Mouse (Mus musculus) hindlimb bud, embryonic 11.5 days (tissue): ENCODE measurements around the gene Aars.
"Not testable (repeated sequence)": the region's sequence is repeated elsewhere in the genome, so short reads cannot be mapped to it uniquely, and the experiment has no call there.

Experiments
- DNase-seq: peaks from one replicate; pipeline ENCODE4 v3.0.0-alpha.2; 2012; ENCODE audit warnings: low read depth, low spot score; ENCODE audit errors: extremely low spot score

Aars gene

GRCm38 (mm10) chr8:111032916-111033315, at the start of gene Aars:
Gene Aars (plus strand): TSS chr8:111033144.
- DNase-seq = no peak

DNA sequence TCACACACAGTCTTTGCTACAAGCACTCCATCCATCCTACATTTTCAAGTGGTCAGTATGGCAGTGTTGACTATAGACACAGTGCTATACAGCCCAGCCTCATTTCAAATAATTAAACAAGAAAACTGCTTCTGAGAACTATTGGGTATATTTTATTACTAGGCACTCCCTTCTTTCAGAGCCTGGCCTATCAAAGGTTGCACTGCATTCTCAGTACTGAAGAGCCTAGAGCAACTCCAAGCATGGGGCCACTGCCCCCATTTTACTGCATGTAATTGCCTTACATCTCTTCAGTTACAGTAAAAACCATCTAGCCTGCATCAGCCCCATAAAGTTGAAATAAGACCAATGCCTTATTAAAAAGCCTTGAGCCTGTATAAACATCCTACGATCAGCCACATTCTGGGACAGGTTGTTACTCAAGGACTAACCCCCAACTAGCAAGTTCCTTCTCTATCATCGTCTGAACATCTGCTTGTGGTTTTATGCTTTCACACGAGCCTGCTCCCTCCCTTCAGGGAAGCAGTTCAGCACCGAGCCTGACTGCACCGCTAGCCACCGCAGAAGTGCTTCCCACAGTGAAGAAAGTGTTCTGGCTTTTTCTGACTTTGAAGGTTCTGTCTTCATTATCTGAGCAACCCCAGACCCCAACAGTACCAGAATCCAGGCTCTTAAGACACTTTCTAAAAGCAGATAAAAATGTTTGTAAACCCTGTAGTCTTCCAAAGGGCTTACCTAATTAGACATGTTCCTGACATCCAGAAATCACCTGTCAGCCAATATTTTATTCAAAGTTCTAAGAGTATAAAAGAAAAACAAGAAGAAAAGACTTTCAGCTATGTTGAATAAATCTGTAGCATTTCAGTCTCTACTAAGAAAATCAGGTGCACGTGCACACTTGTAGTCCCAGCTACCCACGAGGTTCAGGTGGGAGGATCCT, 44.9 kb upstream of the Aars start:
- no peak for DNase-seq

DNA sequence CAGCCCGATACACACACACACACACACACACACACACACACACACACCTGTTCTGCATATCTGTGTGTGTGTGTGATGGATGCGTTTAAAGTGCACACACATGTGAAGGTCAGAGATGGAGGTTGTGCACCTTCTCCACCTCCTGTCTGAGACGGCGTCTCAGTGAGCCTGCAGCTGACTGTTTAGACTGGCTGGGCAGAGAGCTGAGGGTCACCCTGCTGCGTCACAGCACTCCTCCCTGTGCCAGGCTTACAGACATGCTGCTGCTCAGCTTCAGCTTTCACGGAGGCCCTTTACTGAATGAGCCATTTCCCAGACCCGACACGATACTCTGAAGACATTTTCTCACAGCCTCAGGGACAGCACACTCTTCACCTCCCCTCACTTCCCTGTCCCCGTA, 42.9 kb upstream of the Aars start:
- no peak for DNase-seq

- DNase-seq = no peak
Measured at GRCm38 (mm10) chr8:110996641-110997430, 36.1 kb upstream of the Aars start.

- DNase-seq = peak; percentile 57
Measured at GRCm38 (mm10) chr8:110997547-110998531, 35.1 kb upstream of the Aars start, which contains the start of gene Ddx19a. Gene Ddx19a (minus strand): TSS chr8:110997800.

GRCm38 (mm10) chr8:111010230-111010991, 22.5 kb upstream of the Aars start:
- not testable (repeated sequence) for DNase-seq

DNA sequence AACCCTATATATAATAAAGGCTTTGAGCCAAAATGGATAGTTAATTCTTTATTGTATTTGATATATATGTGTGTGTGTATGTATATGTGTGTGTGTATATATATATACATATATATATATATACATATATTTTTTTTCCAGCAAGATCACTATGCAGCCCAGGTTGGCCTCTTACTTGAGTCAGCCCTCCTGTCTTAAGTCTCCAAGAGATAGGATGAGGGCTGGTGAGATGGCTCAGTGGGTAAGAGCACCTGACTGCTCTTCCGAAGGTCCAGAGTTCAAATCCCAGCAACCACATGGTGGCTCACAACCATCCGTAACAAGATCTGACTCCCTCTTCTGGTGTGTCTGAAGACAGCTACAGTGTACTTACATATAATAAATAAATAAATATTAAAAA, 6.3 kb upstream of the Aars start:
- DNase-seq = not testable (repeated sequence)

DNA sequence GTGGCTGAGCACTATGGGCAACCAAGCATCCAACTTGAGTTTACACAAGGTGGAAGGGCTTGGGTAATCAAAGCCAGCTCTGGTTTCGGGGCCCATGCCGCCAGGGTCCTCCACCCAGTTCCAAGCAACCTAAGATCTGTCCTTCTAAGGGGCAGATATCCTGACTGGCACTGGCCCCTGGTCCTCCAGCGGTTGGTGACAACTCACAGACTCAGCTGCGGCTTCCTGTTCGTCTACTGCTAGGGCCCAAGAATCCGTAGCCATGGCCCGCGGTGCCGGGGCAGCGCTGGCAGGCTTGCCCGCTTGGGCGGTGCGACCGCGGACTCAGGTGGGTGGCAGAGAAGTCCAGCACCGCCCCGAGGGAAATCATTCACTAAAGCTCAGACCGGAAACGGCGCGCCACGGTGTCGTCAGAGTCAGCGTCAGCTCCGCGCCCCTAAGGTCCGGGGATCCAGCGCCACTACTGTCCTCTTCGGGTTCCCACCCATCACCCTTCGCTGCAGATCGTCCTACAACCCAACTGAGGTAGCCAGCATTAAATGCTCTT, 5.5 kb upstream of the Aars start:
- peak; percentile 28 for DNase-seq

DNA sequence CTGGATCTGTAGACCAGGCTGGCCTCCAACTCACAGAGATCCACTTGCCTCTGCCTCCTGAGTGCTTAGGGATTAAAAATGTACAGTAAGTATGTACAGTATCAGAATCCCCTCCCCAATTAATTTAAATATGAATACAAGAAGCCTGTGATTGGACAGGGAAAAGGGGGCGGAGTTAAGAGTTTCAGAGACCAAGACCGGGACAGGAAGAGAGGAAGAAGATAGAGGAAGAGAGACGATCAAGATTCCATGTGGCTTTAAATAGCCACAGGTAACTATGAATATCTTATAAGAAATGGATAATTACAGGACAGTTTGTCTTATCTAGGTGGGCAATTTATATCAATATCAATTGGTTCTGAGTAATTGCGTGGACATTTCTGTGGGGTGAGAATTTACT, 3.4 kb upstream of the Aars start:
- DNase-seq = no peak

GRCm38 (mm10) chr8:111030045-111030444, 2.9 kb upstream of the Aars start:
- DNase-seq = no peak

GRCm38 (mm10) chr8:111031572-111031971, 1.4 kb upstream of the Aars start, which contains the start of gene Ddx19b:
Gene Ddx19b (minus strand): TSS chr8:111031751.
- no peak for DNase-seq

DNA sequence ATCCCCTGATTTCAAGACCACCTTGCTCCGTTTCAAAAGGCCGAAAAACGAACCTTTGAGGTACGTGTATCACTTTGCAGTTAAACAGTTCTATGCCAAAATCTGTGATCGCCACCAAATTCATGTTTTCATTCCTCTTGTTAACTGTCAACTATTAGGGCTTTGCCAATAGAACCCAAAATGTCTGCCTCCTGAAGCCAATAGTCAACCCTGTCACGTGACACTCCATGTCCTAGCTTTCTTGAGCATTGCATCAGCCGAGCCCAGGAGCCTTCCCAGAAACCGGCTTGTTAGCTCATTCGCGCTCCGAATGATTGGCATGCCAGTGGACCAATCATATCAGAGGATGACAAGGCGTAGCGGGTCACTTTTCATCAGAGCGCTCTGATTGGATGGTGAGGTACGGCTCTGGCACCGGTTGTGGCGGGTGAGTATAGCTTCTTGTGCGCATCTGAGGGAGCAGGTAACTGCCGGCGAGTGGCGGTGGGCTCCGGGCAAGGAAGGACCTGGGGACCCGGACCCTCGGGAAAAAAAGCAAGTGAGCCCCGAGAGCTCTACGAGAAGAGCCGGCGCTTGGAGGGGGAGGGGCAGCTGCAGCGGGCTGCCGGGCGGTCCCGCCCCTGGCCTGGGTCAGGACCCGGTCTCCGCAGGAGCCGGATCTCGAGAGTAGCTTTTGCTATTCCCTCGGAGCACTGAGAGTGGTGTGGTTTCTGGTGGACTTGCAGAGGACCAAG, 705 bp downstream of the Aars start:
- DNase-seq = peak; percentile 100

- DNase-seq = no peak
Measured at GRCm38 (mm10) chr8:111034276-111034675, 1.3 kb downstream of the Aars start.

- no peak for DNase-seq
Measured at GRCm38 (mm10) chr8:111036591-111036990, 3.6 kb downstream of the Aars start.

DNA sequence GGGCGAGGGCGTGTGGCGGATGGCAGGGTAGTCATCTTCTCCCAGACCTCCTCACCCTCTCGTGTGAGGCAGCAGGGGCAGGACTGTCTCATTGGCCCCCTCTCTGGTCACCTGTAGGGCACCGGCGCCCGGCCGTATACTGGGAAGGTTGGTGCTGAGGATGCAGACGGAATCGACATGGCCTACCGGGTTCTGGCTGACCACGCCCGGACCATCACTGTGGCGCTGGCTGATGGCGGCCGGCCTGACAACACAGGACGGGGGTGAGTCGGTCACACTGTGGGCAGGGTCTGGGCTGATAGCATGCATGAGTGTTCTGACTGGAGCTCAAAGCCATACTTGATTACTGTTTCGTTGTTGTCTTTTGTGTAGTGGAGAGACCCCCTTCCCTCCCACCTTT, 9.6 kb downstream of the Aars start:
- DNase-seq = no peak

- DNase-seq = no peak
Measured at GRCm38 (mm10) chr8:111044003-111044734, 11.2 kb downstream of the Aars start.

- no peak for DNase-seq
Measured at GRCm38 (mm10) chr8:111048694-111049093, 15.8 kb downstream of the Aars start.

DNA sequence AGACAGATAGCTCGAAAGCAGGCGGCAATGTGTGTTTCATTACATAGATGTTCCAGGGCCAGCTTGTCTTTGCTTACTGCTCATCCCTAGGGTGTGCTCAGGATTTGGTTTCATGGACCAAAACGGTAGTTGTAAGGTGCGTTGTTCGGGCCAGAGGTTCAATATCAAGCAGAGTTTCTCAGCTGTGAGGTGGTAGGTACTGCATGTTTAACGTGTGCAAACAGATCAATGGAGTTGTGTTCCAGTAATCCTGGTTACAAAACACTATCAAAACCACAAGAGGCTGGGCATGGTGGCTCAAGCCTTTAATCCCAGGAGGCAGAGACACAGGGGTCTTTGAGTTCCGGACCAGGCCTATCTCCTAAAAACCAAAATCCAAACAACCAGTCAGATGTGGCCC, 16.2 kb downstream of the Aars start:
- no peak for DNase-seq
